Mouse (Mus musculus): Measurements from ENCODE around the gene Ostm1. TPM values are rescaled to one million over a fixed set of nuclear protein-coding genes. Genes with fewer than 3 reads are reported as not detected.

Gene Ostm1
- polyA plus RNA-seq, 1 experiment from 2014 or later: 11.9 TPM

Other genes starting within 250 kb of the Ostm1 start
- 7.4 and 7.5 TPM in 2 replicates for gene Afg1l, start 105.3 kb upstream of the Ostm1 start, polyA plus RNA-seq (2014; fragmentation: Nextera tagmentation; extraction: Ambion mirVana)
- gene Snx3, start 81.8 kb upstream of the Ostm1 start, polyA plus RNA-seq (2014; fragmentation: Nextera tagmentation; extraction: Ambion mirVana): 301 and 311 TPM in 2 replicates
- not detected in 2 replicates for gene Nr2e1, start 190 bp upstream of the Ostm1 start, polyA plus RNA-seq (2014; fragmentation: Nextera tagmentation; extraction: Ambion mirVana)
- gene Sec63, start 177.7 kb downstream of the Ostm1 start, polyA plus RNA-seq (2014; fragmentation: Nextera tagmentation; extraction: Ambion mirVana): 22.8 and 26.5 TPM in 2 replicates